Mouse (Mus musculus) urinary bladder, adult 2 months (tissue): Measurements from ENCODE around the gene Alkbh4. TPM values are rescaled to one million over a fixed set of nuclear protein-coding genes. Genes with fewer than 3 reads are reported as not detected.
"Not testable (repeated sequence)": the region's sequence is repeated elsewhere in the genome, so short reads cannot be mapped to it uniquely, and the experiment has no call there.

ENCODE experiments used
- DNase-seq: peaks from one replicate; pipeline ENCODE4 v3.0.0; 2022; ENCODE audit warnings: low spot score
- polyA plus RNA-seq: library from polyadenylated mRNA; depleted of rRNA; stranded (reverse); fragments of >200 nt; gene quantifications from 2 replicates; pipeline ENCODE4 v1.2.3, GENCODE M21; 2012

Gene Alkbh4
- polyA plus RNA-seq, 1 experiment = 11.3 TPM

DNA sequence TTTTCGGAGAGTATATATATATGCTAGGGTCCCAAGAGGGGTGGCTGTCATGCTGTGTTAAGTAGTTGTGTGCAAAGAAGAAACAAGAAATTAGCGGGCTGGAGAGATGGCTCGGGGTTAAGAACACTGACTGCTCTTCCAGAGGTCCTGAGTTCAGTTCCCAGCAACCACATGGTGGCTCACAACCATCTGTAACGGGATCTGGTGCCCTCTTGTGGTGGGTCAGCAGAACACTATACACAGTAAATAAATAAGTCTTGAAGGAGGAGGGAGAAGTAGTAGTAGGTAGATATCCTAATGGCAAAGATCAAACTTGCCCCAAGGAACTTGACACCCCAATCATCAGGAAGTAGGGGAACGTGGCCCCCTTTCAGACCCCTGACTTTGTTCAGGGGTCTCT is 6.8 kb downstream of the Alkbh4 start:
- no peak for DNase-seq

DNA sequence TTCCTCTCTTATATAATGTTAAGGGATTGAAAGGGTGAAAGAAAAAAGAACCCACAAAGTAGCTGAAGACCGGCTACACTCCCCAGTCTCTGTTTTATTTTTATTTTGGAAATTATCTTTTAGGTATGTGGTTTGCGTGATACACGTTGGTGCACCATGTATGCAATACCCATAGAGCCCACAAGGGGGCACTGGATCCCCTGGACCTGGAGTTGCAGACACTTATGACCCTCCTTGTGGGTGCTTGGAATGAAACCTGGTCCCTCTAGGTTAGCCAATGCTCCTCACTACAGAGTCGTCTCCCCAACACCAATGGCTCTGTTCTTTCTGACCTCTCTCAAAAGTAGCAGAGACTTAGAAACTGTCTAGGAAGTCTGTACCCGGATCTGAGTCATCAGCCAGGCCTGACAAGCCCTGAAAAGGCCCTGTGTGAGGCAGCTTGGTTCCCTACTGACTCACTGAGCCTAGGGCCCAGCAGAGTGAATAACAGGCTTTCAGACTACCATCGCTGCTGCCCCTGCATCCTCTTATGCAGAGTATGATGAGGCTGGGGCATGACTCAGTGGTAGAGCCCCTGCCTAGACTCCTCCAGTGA is 7.3 kb downstream of the Alkbh4 start:
- no peak for DNase-seq

DNA sequence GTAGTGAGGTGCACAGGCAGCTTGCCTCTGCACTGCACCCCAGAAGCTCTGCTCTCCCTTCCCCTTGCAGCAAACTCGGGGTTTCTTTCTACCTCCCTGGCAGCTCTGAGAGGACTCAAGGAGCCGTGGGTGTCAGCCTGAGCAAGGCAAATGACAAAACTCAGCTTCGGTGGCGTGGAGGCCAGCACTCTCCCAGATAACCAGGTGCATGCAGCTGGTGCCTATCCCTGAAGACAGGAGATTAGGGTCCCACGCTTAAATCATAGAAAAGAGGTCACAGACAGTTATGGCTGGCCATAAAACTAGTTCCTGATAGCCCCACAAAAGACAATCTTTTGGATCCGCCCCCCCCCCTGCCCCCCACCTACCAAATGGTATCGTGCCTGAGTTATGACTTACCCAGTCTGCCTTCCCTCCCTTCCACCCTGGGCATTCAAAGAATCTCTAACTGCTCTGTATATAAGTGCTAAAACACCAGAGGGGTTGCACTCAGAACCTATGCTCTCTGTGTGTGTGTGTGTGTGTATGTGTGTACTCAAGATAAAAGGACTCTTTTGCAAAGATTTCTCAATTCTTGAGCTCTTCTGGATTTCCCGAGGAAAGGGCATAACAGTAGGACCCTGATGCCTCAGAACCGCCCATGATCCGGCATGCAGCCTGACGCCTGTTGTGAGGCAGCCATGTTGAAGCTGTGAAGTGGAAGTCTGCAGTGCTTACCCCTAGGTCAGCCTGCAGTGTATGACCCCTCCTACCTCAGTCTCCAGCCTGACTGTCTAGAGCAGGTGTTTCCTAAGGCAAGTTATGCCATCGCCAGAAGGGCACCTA is 8.9 kb downstream of the Alkbh4 start:
- DNase-seq = no peak

DNA sequence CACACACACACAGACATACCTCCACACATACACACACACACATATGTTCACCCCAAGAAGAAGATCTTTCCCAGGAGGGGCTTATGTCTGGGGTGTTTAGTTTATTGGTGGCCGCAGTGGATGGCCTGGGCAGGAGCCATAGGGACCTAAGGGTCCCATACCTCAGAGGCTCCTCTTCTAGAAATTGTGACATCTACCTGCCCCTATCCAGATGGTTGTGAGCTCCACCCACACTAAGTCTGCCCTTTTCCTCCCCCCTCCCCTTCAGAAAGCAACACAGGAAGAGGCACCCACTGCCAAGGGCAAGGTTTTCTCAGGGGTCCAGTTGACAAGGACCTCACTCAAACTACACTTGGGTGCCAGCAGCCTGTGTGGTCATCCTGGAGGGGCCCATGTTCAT is 11.0 kb downstream of the Alkbh4 start:
- DNase-seq = no peak

DNA sequence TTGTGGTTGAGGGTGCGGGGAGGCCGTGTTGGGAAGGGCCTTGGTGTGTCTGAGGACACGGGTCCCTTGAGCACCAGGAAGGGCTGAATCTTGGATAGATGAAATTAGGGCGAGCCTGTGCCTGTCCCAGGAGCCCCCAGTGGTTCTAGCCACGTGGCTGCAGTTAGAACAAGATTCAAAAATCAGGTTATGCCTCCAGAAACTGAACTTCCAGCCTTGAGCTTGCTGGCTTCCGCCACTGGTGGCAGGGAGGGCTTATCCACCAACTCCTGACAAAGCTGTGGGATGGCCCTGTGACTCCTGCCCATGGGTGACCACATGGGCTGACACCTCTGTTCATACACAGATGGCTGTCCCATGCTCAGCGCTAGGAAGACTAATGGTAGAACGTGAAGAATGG is 11.8 kb downstream of the Alkbh4 start:
- no peak for DNase-seq

DNA sequence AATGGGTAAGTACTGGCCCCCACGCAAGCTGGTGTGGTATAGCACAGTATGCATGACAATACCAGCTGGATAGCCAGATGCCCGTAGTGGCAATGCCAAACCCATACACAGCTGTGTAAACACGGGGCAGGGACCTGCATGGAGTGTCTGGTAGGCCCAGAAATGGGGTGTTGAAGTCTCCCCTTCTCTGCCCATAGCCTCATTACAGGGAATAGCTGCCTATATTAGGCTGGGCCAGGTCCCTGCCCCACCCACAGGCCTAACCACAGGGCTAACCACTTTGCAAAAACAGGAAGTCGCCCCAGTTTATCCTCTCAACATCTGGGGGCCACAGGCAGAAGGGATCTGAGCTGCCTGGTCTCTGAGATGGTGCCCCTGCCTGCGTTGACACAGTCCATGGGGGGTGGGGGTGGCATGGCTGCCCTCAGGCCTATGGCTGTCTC is 13.2 kb downstream of the Alkbh4 start:
- DNase-seq = not testable (repeated sequence)

DNA sequence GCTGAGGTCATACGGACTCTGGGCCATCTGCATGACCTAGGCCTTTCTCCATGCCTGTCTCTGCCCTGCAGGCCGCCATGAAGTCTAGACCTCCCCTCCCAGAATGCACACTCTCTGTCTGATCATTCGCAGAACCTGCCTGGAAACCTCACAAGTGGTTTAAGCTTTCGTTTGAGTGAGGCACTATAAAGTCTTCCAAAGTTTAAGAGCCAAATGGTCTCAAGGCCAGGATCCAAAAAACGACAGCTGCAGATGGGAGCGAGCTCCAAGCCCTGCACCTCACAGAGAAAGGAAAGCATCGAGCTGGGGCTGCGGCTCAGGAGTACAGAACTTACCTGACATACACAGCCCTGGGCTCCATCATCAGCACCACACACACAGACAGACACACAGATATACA is 16.4 kb downstream of the Alkbh4 start:
- DNase-seq = no peak

DNA sequence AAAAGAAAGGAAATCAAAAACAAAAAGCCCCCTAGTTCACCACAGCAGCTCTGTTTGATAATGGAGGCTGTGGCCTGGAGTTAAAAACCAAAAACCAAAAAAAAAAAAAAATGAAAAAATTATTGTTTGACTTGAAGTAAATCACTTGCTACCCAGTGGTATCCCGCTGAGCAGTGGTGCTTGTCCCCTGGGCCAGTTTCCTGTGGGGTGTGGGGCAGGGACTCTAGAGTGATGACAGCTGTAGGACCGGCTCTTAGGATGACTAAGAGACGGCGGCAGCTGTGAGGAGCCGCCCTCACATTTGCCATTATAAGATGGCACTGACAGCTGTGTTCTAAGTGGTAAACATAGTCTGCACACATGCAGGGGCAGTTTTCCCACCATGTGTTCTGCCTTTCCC is 19.5 kb downstream of the Alkbh4 start:
- no peak for DNase-seq

DNA sequence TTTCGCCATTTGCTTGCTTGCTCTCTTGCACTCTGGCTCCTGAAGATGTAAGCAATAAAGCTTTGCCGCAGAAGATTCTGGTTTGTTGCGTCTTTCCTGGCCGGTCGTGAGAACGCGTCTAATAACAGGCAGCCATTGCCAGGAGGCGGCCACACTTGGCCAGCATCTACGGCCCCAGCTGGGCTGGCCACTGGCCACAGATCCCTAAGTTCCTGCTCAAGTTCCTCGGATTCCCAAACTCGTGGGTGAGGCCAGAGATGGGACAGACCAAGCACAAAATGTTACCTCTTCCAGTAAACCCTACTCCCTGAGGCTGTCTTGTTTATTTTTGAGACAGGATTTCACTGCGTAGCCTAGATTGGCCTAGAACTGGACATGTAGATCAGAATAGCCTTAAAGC is 24.1 kb downstream of the Alkbh4 start:
- not testable (repeated sequence) for DNase-seq

DNA sequence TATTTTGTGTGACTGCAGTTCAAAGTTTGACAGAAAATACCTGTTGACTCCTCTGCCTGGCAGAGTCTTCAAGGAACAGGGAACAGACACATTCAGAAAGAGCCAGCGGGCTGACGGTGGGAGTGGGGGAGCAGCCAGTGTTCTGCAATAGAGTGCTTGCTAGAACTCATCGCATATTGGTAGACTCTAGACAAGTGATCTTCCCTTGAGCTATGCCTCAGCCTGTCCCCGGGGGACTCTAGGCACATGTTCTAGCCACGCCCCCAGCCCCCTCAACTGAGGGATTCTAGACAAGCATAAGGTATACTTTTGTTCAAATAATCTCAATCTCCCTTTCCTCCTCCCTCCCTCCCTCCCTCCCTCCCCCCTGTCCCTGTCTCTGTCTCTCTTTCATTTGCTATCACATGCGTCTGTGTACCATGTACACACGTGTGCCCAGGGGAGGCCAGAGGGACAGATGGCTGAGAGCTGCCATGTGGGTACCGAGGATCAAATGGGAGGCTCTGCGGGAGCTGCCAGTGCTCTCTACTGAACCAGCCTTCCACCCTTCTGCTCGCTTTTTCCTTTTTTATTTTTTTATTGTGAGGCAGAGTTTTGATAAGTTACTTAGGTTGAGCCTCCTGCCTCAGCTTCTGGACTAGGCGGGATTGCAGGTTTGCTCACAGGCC is 28.0 kb downstream of the Alkbh4 start:
- no peak for DNase-seq

DNA sequence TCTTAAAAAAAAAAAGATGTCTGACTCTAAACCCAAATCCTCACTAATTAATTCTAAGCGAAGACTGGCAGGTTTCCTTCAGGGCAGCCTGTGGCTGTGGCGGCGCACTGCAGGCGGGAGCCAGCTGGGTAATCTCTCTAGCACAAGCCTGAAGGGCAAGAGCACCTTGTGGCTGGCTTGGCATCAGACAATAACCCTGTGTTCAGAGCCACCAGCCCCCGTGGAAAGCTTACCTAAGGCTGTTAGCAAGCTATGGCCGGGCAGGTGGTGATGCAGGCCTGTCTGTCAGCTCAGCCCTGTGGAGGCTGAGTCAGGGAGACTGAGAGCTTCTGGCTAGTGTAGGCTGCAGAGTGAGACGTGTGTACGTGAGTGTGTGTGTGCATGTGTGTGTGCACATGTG is 29.3 kb downstream of the Alkbh4 start:
- no peak for DNase-seq

DNA sequence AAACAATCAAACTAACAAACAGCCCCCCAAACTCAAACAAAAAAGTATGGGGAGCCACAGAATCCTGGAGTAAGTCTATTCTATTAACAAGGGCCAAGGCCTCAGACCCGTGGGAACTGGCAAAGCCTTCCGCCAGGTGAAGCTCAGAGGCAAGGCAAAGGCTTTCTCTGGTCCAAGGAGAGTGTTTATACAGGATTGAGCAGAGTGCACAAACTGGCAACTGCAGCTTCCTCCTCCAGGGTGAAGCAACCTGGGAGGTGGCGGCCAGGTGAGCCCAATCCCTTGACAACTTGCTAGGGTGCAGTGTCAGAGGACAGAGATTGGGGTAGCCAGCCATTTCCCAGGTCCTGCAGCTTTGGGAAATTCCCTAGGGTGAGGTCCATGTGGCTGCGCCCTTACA is 31.4 kb downstream of the Alkbh4 start:
- DNase-seq = no peak

DNA sequence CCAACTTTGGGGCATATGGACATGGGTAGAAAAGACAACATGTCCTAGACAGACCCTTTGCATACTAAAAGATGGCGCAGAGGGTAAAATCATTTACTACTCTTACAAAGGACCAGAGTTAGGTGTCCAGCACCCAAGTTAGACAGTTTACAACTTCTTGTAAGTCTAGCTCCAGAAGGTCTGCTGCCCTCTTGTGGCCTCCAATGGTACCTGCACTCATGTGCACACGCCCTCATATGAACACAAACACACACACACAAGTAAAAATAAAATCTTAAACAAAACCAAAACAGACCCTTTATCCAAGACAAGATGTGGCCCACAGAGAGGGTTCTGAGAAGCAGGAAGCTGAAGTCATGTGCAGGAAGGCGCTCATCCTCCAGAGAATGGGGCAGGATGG is 32.1 kb downstream of the Alkbh4 start:
- DNase-seq = no peak

DNA sequence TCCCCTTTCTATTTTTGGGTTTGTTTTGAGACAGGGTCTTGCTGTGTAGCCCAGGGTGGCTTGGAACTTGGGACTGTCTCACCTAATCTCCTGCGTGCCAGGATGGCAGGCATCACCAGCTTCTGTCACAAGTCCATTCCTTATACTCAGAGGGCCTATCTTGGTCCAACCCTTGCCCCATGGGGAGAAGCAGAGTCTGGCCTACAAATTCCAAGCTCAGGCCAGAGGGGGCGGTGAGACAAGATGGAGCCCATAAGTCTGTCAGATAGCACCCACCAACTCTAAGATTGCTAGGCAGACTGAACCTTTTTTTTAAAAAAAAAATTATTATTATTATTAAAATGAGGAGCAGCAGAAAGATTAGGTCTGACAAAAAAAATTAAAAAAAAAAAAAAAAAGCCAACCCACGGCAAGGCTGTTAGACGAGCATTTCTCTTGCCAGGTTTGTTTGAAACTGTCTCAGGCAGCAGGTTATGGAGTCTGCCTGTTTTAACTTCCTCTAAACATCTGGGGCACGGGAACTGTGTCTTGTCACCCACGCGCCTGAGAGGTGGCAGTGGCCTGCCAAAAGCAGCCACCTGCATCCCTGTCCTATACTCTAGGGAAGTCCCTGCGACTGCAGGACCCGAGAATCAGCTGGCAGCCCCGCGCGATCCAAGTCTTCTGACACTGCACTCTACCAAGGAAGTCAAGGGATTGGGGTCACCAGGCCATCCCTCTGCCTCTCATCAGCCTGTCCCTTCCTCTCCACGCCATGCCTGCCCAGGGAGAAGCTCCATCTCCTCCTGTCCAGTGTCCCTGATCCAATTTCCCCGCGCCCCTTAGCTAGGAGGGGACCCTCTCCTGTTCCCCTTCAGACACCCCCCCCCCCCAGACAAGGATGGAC is 33.9 kb downstream of the Alkbh4 start:
- DNase-seq = no peak

DNA sequence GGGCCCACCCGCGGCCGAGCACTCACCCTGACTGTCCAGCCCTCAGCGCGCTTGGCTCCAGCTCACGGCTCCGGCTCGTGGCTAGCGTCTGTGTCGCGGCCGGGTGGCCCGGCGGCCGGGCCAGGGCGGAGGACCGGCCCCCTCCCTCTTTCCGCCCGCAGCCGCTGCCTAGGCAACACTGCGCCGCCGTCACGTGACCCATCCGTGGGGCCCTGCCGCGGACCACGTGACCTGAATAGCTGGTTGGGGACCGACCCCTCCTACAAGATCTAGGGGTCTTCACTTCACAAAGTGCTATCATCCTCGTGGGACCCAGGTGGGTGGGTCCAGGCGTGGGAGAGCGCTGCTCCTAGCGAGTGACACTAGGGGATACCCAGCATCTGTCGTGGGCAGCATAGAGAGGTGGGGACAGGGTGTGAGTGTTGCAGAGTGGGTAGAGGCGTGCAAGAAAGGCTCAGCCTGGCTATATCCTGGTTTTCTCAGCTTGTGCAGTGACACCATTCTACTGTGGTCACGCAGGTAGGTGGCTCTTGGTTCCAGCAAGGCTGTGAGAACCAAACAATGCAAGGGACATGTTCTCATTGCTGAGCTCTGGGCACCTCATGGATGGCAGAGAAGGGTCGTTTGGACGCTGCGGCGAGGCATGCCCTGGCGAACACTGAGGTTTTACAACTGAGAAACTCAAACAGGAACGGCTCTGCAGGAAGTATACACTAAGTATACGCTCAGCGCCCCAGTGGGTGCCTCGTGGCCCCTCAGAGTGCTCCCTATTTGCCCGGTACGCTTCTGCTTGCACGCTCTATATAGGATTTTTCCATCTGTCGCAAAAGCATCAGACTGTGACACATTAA is 34.8 kb downstream of the Alkbh4 start, which contains the start of gene Orai2:
Gene Orai2 (minus strand): TSS at position 202 of the 851 bp plus-strand sequence.
- DNase-seq = peak; percentile 68

DNA sequence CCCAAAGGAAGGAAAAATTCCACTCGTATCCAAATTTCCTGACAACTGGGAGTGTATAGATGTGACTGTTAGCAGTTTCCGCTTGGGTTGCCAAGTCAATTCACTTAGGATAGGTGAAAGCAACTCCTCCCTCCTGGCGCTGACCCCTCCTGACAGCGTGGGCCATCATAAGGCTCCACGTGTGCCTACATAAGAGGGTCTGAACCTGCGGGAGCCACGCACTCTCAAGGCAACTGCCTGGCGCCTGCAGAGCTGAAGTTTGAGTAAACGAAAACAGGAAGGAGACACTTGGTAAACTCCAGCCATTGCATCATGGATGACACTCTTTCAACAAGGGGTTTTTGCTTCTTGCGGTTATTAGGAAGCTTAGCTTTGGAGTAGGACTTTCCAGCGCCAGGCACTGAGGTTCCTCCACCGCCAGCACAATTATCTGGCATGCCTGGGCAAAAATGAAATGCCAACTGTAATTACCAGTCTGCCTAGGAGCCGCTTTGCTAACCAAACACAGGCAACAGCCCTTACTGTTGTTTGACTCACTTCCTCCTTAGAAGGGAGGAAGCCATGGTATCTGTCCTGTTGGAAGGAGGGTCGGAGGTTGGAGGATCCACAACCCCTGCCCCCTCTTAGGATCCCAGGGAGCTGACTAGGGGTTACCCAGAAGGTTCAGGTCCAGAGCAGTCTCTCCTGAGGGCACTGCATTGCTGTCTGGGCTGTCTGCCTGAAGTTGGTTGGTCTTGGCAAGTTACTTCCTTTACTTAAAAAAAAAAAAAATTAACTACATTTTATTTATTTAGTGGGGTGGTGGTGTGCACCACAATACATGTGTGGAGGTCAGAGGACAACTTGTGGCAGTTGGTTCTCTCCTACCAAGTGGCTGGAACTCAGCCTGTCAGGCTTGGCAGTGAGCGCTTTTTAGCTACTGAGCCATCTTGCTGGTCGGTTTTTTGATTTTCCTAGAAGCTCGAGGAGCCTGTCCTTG is 35.7 kb downstream of the Alkbh4 start:
- no peak for DNase-seq

DNA sequence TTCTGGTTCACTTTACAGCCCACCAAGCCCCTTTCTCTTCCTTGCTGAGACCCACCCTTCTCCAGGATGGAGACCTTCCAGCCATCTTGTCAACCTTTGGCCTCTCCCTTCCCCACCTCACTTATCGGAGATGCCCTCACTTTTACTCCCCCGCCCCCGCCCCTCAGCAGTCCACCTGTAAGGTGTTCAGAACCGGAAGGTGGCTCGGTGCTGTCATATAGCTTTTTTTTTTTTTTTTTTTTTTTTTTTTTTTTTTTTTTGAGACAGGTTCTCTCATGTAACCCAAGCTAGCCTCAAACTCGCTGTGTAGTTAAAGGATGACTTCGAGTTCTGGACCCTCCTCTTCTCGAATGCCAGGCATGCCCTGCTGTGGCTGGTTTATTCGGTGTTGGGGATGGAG is 37.0 kb downstream of the Alkbh4 start:
- DNase-seq = no peak

DNA sequence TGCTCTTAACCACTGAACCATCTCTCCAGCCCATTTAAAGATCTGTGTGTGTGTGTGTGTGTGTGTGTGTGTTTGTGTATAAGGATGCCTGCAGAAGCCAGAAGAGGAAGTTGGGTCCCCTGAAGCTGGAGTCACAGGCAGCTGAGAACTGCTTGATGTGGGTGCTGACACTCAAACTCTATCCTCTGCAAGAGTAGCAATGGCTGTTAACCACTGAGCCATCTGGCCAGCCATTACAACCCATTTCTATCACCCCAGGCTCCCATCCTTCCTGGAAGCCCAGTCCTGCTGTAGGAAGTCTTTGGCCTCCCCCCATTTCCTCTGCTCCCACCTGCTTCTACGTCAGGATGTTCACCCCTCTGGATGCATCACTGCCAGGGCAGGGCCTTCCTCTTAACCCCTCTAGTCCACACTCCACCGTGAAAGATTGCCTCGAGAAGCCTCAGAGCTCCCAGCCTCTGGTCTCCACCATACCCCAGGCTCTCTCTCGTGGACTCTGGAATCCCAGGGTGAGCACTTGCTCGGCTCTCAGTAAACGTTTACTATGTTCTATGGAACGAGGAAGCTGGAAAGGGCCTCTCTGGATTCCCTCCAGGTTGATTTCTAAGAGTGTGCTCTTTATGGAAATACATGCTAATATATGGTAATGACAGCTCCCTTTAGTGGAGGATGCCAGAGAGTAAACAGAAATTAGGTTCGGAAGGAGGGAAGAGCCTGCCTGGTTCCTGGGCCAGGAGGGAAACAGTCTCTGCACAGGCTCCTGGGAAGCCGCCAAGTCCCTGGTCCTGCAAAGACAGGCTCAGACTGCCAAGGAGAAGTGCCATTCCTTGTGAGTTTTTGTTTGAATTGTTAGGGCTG is 37.9 kb downstream of the Alkbh4 start:
- DNase-seq = peak; percentile 32

DNA sequence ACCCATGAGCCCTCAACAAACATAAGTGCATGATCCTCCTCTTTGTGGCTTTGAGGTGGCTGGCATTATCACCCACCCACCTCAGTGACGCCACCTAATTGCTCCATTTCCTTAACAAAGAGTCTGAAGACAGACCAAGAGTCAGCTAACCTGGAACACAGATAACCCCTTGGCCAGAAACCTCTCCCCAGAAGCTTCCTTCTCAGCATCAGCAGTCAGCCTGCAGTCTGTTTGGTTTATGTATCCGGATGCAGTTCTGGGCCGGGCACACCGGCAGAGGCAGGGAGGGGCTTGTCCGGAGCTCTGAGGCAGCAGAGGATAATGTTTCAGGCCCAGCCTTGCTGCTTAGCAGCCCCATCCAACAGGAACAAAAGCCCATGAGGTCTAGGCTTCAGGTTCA is 43.6 kb downstream of the Alkbh4 start:
- DNase-seq = no peak
